Mouse (Mus musculus) lung, postnatal 0 days (tissue): ENCODE results near the gene Sdccag8.

Experiments
- CTCF ChIP-seq: IDR thresholded peaks from 2 replicates; pipeline ENCODE4 v1.5.1; 2016; ENCODE audit warnings: antibody characterized with exemption, mild to moderate bottlenecking
- EP300 ChIP-seq: IDR thresholded peaks from 2 replicates; pipeline ENCODE4 v1.6.1; 2016; ENCODE audit warnings: antibody characterized with exemption, mild to moderate bottlenecking, control low read depth

GRCm38 (mm10) chr1:176930574-176930973, 116.1 kb downstream of the Sdccag8 start:
- TF ChIP-seq CTCF (no peak), EP300 (no peak)
